Mouse (Mus musculus): ENCODE results near the gene Lyst. TPM values are rescaled to one million over a fixed set of nuclear protein-coding genes. Genes with fewer than 3 reads are reported as not detected.

The Lyst gene
- polyA plus RNA-seq, 1 experiment from 2014 or later = 2.6 TPM

GRCm38 (mm10) chr13:13826533-13826932 is 236.3 kb downstream of the Lyst start:
- H3K4me3 ChIP-seq (ENCODE audit: low read depth, low read length) = no peak overlapping the region
- no peaks in the 10 kb centered on the region for H3K9me3 ChIP-seq (ENCODE audit: control insufficient read depth, low read length)
- TF ChIP-seq CTCF (IDR thresholded peaks at IDR 0.05; ENCODE audit: low read depth) (no peak), EP300 (optimal IDR thresholded peaks at IDR 0.05) (no peak)
- WGBS = 80% methylated on average over 6 of the region's 6 CpGs
- no peak overlapping the region for H3K9ac ChIP-seq (ENCODE audit: low read length)
- H3K27me3 ChIP-seq (ENCODE audit: control insufficient read depth, insufficient read depth, low read length) = no peaks in the 10 kb centered on the region
- H3K4me2 ChIP-seq (replicated peaks; ENCODE audit: low read depth) = no peak overlapping the region
- H3K4me1 ChIP-seq (replicated peaks; ENCODE audit: control insufficient read depth, insufficient read depth) = no peaks in the 10 kb centered on the region
- ATAC-seq (ENCODE audit: low FRiP score, low TSS enrichment) (no peak), DNase-seq (ENCODE audit: low spot score) (no peak)
- no peaks in the 10 kb centered on the region for H3K36me3 ChIP-seq (ENCODE audit: control insufficient read depth, insufficient read depth, low read length)
- no peak overlapping the region for H3K27ac ChIP-seq (replicated peaks)

GRCm38 (mm10) chr13:13828125-13828524 is 237.9 kb downstream of the Lyst start:
- Histone ChIP-seq H3K9me3 (ENCODE audit: control insufficient read depth, low read length) (no peaks in the 10 kb centered on the region), H3K36me3 (ENCODE audit: control insufficient read depth, insufficient read depth, low read length) (no peaks in the 10 kb centered on the region), H3K4me2 (replicated peaks; ENCODE audit: low read depth) (no peak overlapping the region), H3K9ac (ENCODE audit: low read length) (no peak overlapping the region), H3K27me3 (ENCODE audit: control insufficient read depth, insufficient read depth, low read length) (no peaks in the 10 kb centered on the region), H3K4me3 (ENCODE audit: low read depth, low read length) (no peak overlapping the region), H3K4me1 (replicated peaks; ENCODE audit: control insufficient read depth, insufficient read depth) (no peaks in the 10 kb centered on the region), H3K27ac (replicated peaks) (no peak overlapping the region)
- TF ChIP-seq EP300 (optimal IDR thresholded peaks at IDR 0.05) (no peak), CTCF (IDR thresholded peaks at IDR 0.05; ENCODE audit: low read depth) (peak; percentile 27; the same call in 1 of the 2 replicates)
- WGBS = 41% methylated on average over 1 of the region's 1 CpGs
- ATAC-seq (ENCODE audit: low FRiP score, low TSS enrichment) (no peak), DNase-seq (ENCODE audit: low spot score) (no peak)

Other genes with a start within 250 kb of the Lyst start
- gene Gpr137b, start 196.4 kb upstream of the Lyst start, polyA plus RNA-seq (2015; fragmentation: Nextera tagmentation; extraction: Ambion mirVana) = 4.8 and 5.7 TPM in 2 replicates
- gene Nid1, start 152.8 kb upstream of the Lyst start, polyA plus RNA-seq (2015; fragmentation: Nextera tagmentation; extraction: Ambion mirVana) = 36.2 and 42.6 TPM in 2 replicates
- gene Gng4, start 193.7 kb downstream of the Lyst start, polyA plus RNA-seq (2015; fragmentation: Nextera tagmentation; extraction: Ambion mirVana) = 5.5 and 6.2 TPM in 2 replicates

Measured in stomach, postnatal 0 days (tissue).